Mouse (Mus musculus) embryonic facial prominence, embryonic 14.5 days (tissue): ENCODE data around the gene Tldc2. TPM values are rescaled to one million over a fixed set of nuclear protein-coding genes. Genes with fewer than 3 reads are reported as not detected.

Experiments
- ATAC-seq: fragments of 200-750 bp; cut with Nextera tagmentation; 2 replicates; pipeline ENCODE4 v1.8.0; 2017; ENCODE audit warnings: low read depth, moderate number of reproducible peaks, moderate TSS enrichment
- DNase-seq: peaks from one replicate; pipeline ENCODE4 v3.0.0-alpha.2; 2015; ENCODE audit warnings: low spot score
- H3K27ac ChIP-seq: fragments of 300-500 bp; sonication (generic); replicated peaks from 2 replicates; pipeline ENCODE4 v1.5.1; 2014; ENCODE audit warnings: low read depth, mild to moderate bottlenecking, low read length, moderate library complexity
- H3K27me3 ChIP-seq: fragments of 300-500 bp; sonication (generic); replicated peaks from 2 replicates; pipeline ENCODE4 v1.6.1; 2014; ENCODE audit warnings: low read length; ENCODE audit not compliant: control insufficient read depth, insufficient read depth
- H3K36me3 ChIP-seq: fragments of 300-500 bp; sonication (generic); 2 replicates; pipeline ENCODE4 v1.6.1; 2014; ENCODE audit warnings: low read length, mixed read lengths; ENCODE audit not compliant: control insufficient read depth, insufficient read depth
- H3K4me1 ChIP-seq: fragments of 300-500 bp; sonication (generic); 2 replicates; pipeline ENCODE4 v1.6.1; 2014; ENCODE audit warnings: antibody characterized with exemption, low read length; ENCODE audit not compliant: control insufficient read depth, insufficient read depth
- H3K4me2 ChIP-seq: fragments of 300-500 bp; sonication (generic); 2 replicates; pipeline ENCODE4 v1.6.1; 2014; ENCODE audit warnings: low read depth, mild to moderate bottlenecking, low read length, moderate library complexity, mixed read lengths
- H3K4me3 ChIP-seq: fragments of 300-500 bp; sonication (generic); 2 replicates; pipeline ENCODE4 v1.5.1; 2014; ENCODE audit warnings: low read depth, mild to moderate bottlenecking, low read length
- H3K9ac ChIP-seq: fragments of 300-500 bp; sonication (generic); 2 replicates; pipeline ENCODE4 v1.6.1; 2014; ENCODE audit warnings: low read depth, mild to moderate bottlenecking, low read length, moderate library complexity, mixed read lengths
- H3K9me3 ChIP-seq: fragments of 300-500 bp; sonication (generic); 2 replicates; pipeline ENCODE4 v1.6.1; 2016; ENCODE audit warnings: low read length; ENCODE audit not compliant: control insufficient read depth
- WGBS: fragments of 180-500 bp; shearing (Covaris S2); extraction: QIAGEN DNeasy Blood & Tissue Kit; methylation state at CpG from one replicate; pipeline ENCODE4 v1.1.7; 2014; 5-methylcytosine and 5-hydroxymethylcytosine counted together
- polyA plus RNA-seq: library from polyadenylated mRNA; unstranded; fragments of >200 nt; fragmentation: Nextera tagmentation; extraction: Ambion mirVana; gene quantifications from 2 replicates; pipeline ENCODE4 v1.2.1, GENCODE M21; 2014

Tldc2 gene
- not detected in 2 replicates for polyA plus RNA-seq

DNA sequence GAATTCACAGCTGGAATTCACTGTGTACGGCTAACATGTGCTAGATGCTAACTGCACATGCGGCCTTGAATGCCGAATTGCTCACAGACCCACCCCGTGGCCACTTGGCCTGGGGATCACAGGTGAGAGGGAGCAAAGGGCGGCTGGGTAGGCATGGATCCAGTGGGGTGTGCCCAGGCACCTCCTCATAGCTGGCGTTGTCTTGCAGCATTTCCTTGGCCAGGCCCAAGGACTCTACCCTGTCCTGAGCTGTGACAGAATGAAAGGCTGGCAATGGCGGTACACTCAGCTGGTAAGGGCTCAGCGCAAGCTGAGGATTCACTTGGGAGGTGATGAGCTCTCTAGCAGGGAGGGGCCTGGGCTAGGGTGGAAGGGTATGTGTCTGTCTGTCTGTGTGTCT is at the start of gene Tldc2:
Tldc2 (plus strand) TSS at position 260 of the 400 bp plus-strand sequence.
- H3K36me3 ChIP-seq: no peaks in the 10 kb centered on the region
- H3K9me3 ChIP-seq: no peaks in the 10 kb centered on the region
- 0 out of 2 replicates have a peak, but pooled peaks cover under 1% of the 10 kb centered on the region for H3K4me1 ChIP-seq
- no peak within 1 kb of the TSS for H3K4me3 ChIP-seq
- DNase-seq: no peak
- no peak within 1 kb of the TSS for H3K9ac ChIP-seq
- no peaks in the 10 kb centered on the region for H3K27me3 ChIP-seq
- H3K4me2 ChIP-seq: no peak within 1 kb of the TSS
- no peak for ATAC-seq
- 78% methylated on average over 8 of the region's 8 CpGs for WGBS
- no peak within 1 kb of the TSS for H3K27ac ChIP-seq

DNA sequence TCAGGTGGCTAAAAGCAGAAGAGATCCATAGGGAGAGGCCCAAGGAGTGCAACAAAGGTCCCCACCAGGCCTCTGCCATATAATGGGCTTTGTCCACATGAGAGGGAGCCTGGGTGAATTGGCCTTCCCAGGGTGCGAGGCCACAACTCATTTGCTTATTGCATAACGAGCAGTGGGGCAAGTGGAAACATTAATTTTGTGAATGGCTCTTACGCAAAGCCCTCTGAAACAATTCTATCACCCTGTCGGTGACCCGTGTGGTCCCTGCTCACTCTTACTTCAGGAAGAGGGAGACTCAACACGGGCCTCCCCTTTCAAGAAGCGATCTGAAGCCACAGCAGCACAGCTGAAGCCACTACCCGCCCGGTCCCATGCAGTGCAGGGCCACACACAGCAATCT is 49.6 kb upstream of the Tldc2 start:
- H3K4me2 ChIP-seq: no peak overlapping the region
- H3K4me3 ChIP-seq: no peak overlapping the region
- H3K4me1 ChIP-seq: no peaks in the 10 kb centered on the region
- ATAC-seq (no peak), DNase-seq (no peak)
- no peak overlapping the region for H3K27ac ChIP-seq
- H3K9me3 ChIP-seq: no peaks in the 10 kb centered on the region
- H3K9ac ChIP-seq: no peak overlapping the region
- 85% methylated on average over 9 of the region's 9 CpGs for WGBS
- H3K27me3 ChIP-seq: no peaks in the 10 kb centered on the region
- H3K36me3 ChIP-seq: peaks cover 90% of the 10 kb centered on the region

DNA sequence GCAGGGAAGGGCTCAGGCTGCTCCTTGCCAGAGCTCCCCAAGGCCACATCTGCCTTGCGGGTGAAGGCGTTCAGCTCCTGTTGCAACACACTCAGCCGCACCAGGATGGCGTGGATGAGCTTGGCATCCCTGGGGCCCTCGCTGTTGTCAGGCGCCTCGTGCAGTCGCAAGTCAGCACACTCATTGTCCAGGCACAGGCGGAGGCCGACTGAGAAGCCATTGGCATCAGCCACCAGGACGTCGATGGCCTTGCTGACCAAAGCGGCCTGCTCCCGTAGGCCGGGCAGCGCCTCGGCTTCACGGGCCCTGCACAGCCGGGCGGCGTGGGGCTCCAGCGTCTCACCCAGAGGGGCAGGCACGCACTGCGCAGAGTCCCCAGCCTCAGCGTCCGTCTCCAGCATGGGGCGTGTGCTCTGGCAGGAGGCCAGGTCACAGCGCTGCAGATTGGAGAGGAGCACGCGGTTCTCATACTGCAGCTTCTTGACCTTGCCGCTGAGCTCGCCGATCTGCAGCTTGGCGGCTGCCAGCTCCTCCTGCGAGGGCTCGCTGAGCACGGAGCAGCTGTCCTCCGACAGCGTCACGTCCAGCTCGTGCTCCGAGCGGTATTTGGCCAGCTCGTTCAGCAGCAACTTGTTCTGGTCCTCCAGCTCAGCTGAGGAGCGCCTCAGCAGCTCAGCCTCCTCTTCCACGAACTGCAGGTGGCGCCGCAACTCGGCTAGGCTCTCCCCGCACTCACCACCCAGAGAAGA is 46.8 kb upstream of the Tldc2 start:
- Histone ChIP-seq H3K4me3 (no peak overlapping the region), H3K9ac (no peak overlapping the region), H3K27ac (no peak overlapping the region), H3K4me2 (no peak overlapping the region), H3K36me3 (peaks cover 85% of the 10 kb centered on the region), H3K9me3 (no peaks in the 10 kb centered on the region), H3K4me1 (no peaks in the 10 kb centered on the region), H3K27me3 (no peaks in the 10 kb centered on the region)
- WGBS: 93% methylated on average over 36 of the region's 50 CpGs
- no peak for DNase-seq
- ATAC-seq: peak; percentile 17; the same call in 1 of the 2 replicates

DNA sequence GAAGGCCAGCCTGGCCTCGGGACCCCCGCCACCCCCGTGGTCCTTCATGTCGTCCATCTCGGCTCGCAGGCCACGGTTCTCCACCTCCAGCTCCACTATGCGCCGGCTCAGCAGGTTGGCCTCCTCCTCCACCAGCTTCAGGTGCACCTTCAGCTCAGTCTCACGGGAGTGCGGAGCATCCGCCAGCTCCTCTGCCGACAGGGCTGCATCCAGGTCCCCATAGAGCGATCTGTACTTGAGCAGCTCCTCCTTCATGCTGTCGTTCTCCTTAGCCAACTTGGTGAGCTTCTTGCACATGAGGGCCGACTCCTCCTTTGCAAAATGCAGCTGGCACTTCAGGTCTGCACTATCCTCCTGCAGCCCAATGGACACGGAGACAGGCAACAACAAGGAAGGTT is 46.2 kb upstream of the Tldc2 start:
- ATAC-seq (no peak), DNase-seq (no peak)
- H3K4me3 ChIP-seq: no peak overlapping the region
- H3K27ac ChIP-seq: no peak overlapping the region
- H3K4me2 ChIP-seq: no peak overlapping the region
- H3K36me3 ChIP-seq: peaks cover 85% of the 10 kb centered on the region
- no peak overlapping the region for H3K9ac ChIP-seq
- H3K9me3 ChIP-seq: no peaks in the 10 kb centered on the region
- 88% methylated on average over 17 of the region's 17 CpGs for WGBS
- no peaks in the 10 kb centered on the region for H3K4me1 ChIP-seq
- H3K27me3 ChIP-seq: no peaks in the 10 kb centered on the region

DNA sequence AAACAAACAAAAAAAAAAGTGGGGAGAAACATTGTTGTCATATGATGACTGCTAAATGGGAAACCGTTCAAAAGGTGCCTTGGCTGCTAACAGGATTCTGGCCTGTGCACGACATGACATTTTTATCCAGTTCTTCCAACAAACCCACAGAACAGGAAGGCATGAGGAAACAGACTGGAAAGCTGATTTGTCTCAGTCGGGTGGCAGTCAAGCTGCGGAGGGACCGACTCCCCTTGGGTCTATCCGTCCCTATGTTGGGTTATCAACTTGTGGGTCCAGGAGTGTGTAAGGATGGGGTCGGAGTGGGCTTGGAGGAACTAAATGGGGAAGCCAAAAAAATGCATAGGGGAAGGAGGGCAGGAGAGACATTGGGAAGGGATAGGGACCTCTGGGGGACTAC is 45.4 kb upstream of the Tldc2 start:
- Histone ChIP-seq H3K4me2 (no peak overlapping the region), H3K9ac (no peak overlapping the region), H3K27ac (no peak overlapping the region), H3K4me1 (no peaks in the 10 kb centered on the region), H3K9me3 (no peaks in the 10 kb centered on the region), H3K27me3 (no peaks in the 10 kb centered on the region), H3K4me3 (no peak overlapping the region), H3K36me3 (peaks cover 86% of the 10 kb centered on the region)
- 86% methylated on average over 7 of the region's 7 CpGs for WGBS
- ATAC-seq (no peak), DNase-seq (no peak)

DNA sequence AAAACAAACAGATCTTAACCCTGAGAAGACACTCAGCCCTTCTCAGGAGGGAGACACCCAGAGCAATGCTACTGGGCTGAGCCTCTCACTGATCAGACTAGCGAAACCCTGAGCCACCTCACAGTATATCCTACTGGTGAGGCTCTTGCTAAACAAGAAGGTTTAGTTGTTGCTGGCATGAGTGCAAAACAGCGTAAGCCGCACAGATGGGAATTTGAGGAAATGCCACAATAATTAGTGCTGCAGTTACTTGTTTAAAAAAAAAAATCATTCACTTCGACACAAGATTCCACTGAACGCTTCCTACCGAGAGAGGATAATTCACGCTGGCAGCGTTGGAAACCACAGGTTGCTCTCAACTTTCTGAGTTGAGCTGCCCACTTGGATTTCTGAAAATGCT is 43.3 kb upstream of the Tldc2 start:
- H3K9me3 ChIP-seq: no peaks in the 10 kb centered on the region
- H3K4me3 ChIP-seq: no peak overlapping the region
- ATAC-seq (no peak), DNase-seq (peak; percentile 72)
- peaks cover 79% of the 10 kb centered on the region for H3K36me3 ChIP-seq
- H3K27me3 ChIP-seq: no peaks in the 10 kb centered on the region
- H3K9ac ChIP-seq: no peak overlapping the region
- WGBS: 64% methylated on average over 8 of the region's 8 CpGs
- peak overlapping the region; percentile 7; the same call in 1 of the 2 replicates for H3K27ac ChIP-seq
- H3K4me1 ChIP-seq: no peaks in the 10 kb centered on the region
- H3K4me2 ChIP-seq: no peak overlapping the region

DNA sequence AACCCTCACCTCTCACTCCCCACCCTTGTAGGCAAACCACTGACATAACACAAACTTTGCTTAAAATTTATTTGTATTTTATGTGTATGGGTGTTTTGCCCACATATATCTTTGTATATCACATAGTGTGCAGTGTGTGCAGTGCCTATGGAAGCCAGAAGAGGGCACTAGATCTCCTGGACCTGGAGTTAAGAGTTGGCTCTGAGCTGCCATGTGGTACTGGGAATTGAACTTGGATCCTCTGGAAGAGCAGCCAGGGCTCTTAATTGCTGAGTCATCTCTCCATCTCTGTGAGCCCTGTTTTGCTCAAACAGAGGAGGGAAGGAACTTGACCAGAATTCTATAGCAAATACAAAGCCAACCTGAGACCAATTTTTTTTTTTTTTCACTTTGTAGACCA is 42.9 kb upstream of the Tldc2 start:
- peaks cover 79% of the 10 kb centered on the region for H3K36me3 ChIP-seq
- H3K27me3 ChIP-seq: no peaks in the 10 kb centered on the region
- H3K4me1 ChIP-seq: no peaks in the 10 kb centered on the region
- H3K9me3 ChIP-seq: no peaks in the 10 kb centered on the region
- H3K27ac ChIP-seq: 0 out of 2 replicates have a peak overlapping the region, but pooled peaks have one; percentile 6
- ATAC-seq (no peak), DNase-seq (no peak)
- H3K4me2 ChIP-seq: no peak overlapping the region
- no peak overlapping the region for H3K9ac ChIP-seq
- no peak overlapping the region for H3K4me3 ChIP-seq

DNA sequence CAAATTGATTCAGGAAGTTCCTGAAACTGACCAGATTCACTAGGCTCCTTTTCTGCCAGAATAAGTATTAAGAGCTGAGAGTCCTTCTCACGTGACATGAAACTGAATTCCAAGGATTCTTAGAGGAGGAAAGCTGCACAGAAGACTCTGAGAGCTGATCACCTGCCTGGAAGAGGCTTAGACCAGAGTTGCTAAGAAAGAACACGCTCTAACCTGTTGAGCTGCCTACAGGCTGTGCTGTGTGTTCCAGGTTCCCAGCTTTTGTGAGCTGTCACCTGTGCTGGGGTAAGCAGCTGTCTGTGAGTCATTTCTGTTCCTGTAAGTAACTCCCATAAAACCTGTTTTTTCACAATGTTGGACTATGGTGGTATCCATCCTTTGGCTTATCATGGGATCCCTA is 40.9 kb upstream of the Tldc2 start:
- no peak overlapping the region for H3K4me2 ChIP-seq
- H3K36me3 ChIP-seq: peaks cover 77% of the 10 kb centered on the region
- H3K4me3 ChIP-seq: no peak overlapping the region
- H3K9ac ChIP-seq: no peak overlapping the region
- H3K27ac ChIP-seq: no peak overlapping the region
- no peak for DNase-seq
- no peak for ATAC-seq
- 88% methylated on average over 2 of the region's 2 CpGs for WGBS
- no peaks in the 10 kb centered on the region for H3K9me3 ChIP-seq
- H3K4me1 ChIP-seq: no peaks in the 10 kb centered on the region
- no peaks in the 10 kb centered on the region for H3K27me3 ChIP-seq

DNA sequence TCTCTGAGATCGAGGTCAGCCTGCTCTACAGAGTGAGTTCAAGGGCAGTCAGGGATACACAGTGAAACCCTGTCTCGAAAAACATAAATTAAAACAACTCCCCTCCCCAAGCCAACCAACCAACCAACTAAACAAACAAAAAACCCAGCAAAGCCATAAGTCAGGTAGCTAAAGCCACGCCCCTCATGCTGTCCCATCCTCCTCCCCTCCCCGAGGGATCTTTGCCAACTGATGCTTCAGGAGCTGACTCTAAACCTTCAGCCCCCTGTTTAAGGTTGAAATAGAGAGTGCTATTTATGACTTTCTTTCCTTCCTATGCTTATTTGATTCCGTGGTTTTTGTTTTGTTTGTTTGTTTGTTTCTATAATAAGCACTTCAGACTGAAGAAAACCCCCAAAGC is 39.9 kb upstream of the Tldc2 start:
- DNase-seq (no peak), ATAC-seq (no peak)
- H3K4me3 ChIP-seq: no peak overlapping the region
- no peak overlapping the region for H3K27ac ChIP-seq
- peaks cover 75% of the 10 kb centered on the region for H3K36me3 ChIP-seq
- H3K9me3 ChIP-seq: no peaks in the 10 kb centered on the region
- H3K4me1 ChIP-seq: no peaks in the 10 kb centered on the region
- 90% methylated on average over 5 of the region's 5 CpGs for WGBS
- no peaks in the 10 kb centered on the region for H3K27me3 ChIP-seq
- no peak overlapping the region for H3K4me2 ChIP-seq
- H3K9ac ChIP-seq: no peak overlapping the region
